Mouse (Mus musculus): Measurements from ENCODE around the gene Pagr1a.

Gene Pagr1a

DNA sequence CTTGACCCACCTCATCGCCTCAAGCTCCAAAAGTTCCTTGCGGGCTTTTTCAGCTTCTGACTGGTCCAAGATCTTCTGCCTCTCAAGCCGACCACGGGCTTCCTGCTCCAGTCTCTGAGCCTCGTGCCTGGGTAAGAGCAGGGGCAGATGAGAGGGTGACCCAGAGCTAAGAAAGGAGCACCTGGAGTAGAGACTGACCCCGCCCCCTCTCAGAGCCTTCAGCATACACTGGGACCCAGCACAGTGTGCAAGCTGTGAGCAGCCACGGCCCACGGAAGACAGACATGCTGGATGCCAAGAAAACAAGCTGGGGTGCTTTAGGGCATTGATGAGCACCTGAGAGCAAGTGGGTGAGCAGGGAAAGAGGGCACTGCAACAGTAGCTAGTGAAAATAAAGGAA, 28.3 kb downstream of the Pagr1a start:
- no peak for DNase-seq

DNA sequence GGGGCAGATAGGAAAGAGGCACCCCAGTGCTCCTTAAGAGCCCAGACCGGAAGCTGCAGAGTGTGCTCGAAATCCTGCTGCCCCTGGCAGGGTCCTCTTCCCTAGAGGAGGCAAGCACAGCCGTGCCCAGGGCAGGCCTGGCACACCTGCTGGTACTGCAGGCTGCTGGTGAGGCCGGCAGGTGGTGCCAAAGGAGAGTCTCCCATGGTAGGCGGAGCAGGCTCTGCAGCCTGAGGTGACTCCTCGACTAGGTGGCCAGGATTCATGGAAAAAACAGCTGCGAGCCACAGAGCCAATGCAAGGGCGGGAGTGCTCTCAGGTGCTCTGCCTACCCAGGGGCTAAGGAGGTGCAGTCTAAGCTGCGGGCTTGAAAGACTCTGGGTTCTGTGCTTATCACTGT, 30.8 kb downstream of the Pagr1a start:
- peak; percentile 79 for DNase-seq

- no peak for DNase-seq
These were observed 32.3 kb downstream of the Pagr1a start for GRCm38 (mm10) chr7:126984667-126985444.

DNA sequence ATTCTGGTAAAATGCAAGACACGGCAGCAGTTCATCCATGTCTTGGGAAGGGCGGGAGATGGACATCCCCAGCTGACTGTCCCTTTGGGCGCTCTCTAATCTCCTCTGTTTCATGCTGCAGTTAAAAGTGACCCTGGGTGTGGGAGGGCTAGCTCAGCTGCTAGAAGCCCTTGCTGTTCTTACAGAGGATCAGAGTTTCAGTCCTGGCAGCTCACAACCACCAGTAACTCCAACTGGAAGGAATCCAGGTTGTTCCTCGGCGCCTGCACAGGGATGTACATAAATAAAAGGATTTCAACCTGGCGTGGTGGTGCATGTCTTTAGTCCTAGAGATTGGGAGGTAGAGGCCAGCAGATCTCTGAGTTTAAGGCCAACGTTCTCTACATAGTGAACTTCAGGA, 34.0 kb downstream of the Pagr1a start:
- DNase-seq: no peak

DNA sequence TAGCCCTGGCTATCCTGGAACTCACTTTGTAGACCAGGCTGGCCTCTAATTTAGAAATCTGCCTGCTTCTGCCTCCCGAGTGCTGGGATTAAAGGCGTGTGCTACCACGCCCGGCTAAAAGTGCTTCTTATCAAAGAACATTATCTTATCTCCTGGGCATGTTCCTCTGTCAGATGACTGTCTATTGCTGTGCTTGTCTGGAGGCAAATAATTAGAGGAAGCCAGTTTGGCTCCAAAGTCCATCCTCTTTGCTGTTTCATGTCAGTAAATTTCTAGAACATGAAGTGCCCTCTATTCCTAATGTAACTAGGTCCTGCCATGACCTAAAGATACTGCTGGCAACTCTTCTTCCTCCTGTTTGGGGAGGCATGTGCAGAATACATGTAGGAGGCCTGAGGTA, 35.1 kb downstream of the Pagr1a start:
- DNase-seq: no peak

- DNase-seq: no peak
These were observed 35.6 kb downstream of the Pagr1a start for GRCm38 (mm10) chr7:126981601-126982000.

GRCm38 (mm10) chr7:126978841-126979240, 38.3 kb downstream of the Pagr1a start:
- DNase-seq: no peak

DNA sequence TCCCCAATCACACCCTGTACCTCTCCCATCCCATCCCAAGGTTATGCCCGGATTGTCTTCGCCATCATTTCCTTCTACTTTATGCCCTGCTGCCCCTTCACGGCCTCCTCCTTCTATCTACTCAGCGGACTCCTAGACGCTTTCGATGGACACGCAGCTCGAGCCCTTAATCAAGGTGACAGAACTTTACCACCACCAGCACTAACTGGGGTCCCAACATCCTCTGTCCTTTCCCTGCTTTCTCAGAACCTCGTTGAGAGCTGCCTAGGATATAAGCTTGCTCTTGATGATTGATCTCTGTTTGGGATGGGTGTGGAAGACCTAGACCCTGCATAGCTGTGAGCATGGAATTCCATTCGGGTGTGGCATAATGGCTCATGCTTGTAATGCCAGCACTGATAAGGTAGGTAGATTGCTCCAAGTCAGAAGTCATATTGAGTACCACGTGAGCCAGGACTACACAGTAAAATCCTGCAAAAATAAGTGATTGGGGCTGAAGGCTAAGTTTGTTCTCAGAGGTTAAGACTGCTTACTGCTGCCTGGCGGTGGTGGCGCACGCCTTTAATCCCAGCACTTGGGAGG, 40.2 kb downstream of the Pagr1a start:
- DNase-seq: no peak

DNA sequence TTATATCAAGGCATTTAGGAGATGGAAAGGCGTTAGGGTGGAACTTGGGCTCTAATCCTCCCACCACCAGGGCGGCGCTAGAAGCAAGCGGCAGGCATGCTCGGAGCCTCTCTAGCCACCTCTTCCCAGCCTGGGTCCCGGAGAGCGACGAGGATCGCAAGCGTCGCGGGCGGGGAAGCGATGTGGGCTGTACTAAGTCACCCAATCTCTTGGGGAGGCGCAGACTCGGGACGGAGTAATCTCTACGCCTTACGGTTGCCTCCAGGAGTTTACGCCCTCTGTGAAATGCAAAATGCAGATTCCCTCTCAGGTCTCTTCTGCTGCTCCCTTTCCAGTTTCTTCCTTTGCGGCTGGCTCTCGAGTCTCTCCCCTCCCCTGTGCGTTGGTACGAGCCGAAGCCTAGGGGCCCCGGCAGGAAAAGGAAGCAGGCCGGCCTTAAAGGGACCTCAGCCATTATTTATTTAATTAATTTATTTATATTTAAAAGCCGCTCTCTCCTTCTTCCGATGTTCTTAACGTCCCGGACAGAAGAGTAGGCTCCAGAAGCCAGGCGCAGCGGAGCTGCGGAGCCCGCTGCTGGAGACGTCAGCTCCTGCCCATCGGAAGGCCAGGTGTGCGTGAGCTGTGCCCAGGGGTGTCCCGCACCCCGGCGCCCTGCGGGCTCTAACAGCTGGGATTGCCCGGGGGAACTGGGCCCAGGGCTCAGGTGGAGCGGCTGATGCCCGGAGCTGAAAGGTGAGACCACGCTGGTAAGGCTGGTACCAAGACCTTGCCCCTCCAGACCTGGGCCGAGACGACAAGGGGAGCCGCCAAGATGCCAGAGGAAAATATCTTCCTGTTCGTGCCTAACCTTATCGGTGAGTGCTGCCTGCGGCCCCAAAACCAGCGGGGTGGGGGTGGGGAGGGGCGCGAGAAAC, 40.9 kb downstream of the Pagr1a start, which contains the start of gene Cdiptos:
Cdiptos (minus strand) TSS at position 149 of the 917 bp plus-strand sequence.
- peak; percentile 97 for DNase-seq

GRCm38 (mm10) chr7:126975893-126975949, 41.4 kb downstream of the Pagr1a start, which contains the start of gene Cdipt:
Cdipt (plus strand) TSS chr7:126975914.
- no peak for DNase-seq

DNA sequence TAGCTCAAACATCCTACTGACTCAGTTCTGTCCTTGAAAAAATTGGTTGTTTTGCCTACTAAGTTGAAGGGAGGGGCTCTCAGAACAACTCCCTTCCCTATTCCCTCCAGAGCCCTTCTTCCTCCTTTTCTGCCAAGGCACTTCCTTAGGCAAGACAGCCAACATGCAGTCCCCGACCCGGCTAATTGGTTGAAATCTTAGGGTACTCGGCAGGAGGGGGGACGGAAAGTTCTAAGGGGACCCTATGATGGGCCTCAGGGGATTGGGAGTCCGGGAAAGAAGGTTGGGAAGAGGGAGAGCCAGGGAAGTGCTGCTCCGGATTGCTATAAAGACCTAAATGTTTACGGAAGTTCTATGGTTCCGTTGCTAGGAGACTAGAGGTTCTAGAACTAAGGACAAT, 41.7 kb downstream of the Pagr1a start:
- DNase-seq: peak; percentile 45

DNA sequence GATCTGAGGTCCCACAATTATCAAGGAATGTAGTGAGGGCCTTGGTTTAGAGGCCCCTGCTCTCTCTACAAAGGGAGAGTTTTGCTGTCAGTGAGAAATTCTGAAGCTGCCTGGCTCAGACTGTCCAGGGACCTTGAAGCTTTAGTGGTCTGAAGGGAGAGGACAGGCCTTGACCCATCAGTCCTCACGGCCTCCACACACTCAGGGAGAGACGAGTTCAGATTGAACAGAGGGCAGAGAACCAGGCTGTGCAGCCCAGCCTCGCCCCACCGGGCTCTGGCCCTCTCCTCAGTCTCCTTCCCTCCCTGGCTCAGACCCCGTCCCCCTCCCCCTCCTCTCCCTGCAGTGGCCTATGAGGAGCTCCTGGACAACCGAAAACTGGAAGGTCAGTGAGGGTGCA, 49.8 kb downstream of the Pagr1a start:
- DNase-seq: no peak

GRCm38 (mm10) chr7:126965568-126965967, 51.6 kb downstream of the Pagr1a start:
- DNase-seq: peak; percentile 61
